Mouse (Mus musculus) intestine, postnatal 0 days (tissue): ENCODE measurements around the gene Ap3m1. TPM values are rescaled to one million over a fixed set of nuclear protein-coding genes. Genes with fewer than 3 reads are reported as not detected.
A peak's percentile ranks its signal among the peaks of the same experiment; 100 is the strongest.

Source experiments
- ATAC-seq: fragments of 200-750 bp; cut with Nextera tagmentation; 2 replicates; pipeline ENCODE4 v1.8.0; 2017; ENCODE audit warnings: mild to moderate bottlenecking, moderate TSS enrichment, moderate library complexity
- H3K27ac ChIP-seq: fragments of 300-500 bp; sonication (generic); 2 replicates; pipeline ENCODE4 v1.5.1; 2014; ENCODE audit warnings: mild to moderate bottlenecking, low read depth, low read length, moderate library complexity
- H3K27me3 ChIP-seq: fragments of 300-500 bp; sonication (generic); replicated peaks from 2 replicates; pipeline ENCODE4 v1.6.1; 2014; ENCODE audit warnings: low read length, mixed read lengths; ENCODE audit not compliant: control insufficient read depth, insufficient read depth
- H3K36me3 ChIP-seq: fragments of 300-500 bp; sonication (generic); 2 replicates; pipeline ENCODE4 v1.6.1; 2014; ENCODE audit warnings: mild to moderate bottlenecking, moderate library complexity; ENCODE audit not compliant: control insufficient read depth, insufficient read depth
- H3K4me1 ChIP-seq: fragments of 300-500 bp; sonication (generic); replicated peaks from 2 replicates; pipeline ENCODE4 v1.6.1; 2014; ENCODE audit warnings: antibody characterized with exemption, low read length, mixed read lengths; ENCODE audit not compliant: control insufficient read depth, insufficient read depth
- H3K4me2 ChIP-seq: fragments of 300-500 bp; sonication (generic); replicated peaks from 2 replicates; pipeline ENCODE4 v1.6.1; 2014; ENCODE audit warnings: low read depth, mild to moderate bottlenecking, moderate library complexity
- H3K4me3 ChIP-seq: fragments of 300-500 bp; sonication (generic); 2 replicates; pipeline ENCODE4 v1.5.1; 2014; ENCODE audit warnings: low read depth, low read length
- H3K9ac ChIP-seq: fragments of 300-500 bp; sonication (generic); 2 replicates; pipeline ENCODE4 v1.6.1; 2014; ENCODE audit warnings: mild to moderate bottlenecking, low read depth, low read length
- H3K9me3 ChIP-seq: fragments of 300-500 bp; sonication (generic); 2 replicates; pipeline ENCODE4 v1.6.1; 2016; ENCODE audit warnings: mixed run types; ENCODE audit not compliant: control insufficient read depth
- CTCF ChIP-seq: sonication (generic); IDR thresholded peaks from 2 replicates; pipeline ENCODE4 v1.5.1; 2016; ENCODE audit warnings: low read depth, mild to moderate bottlenecking, control low read depth, antibody characterized with exemption, moderate library complexity
- WGBS: fragments of 180-500 bp; shearing (Covaris S2); extraction: QIAGEN DNeasy Blood & Tissue Kit; methylation state at CpG from one replicate; pipeline ENCODE4 v1.1.7; 2014; 5-methylcytosine and 5-hydroxymethylcytosine counted together
- polyA plus RNA-seq: library from polyadenylated mRNA; unstranded; fragments of >200 nt; fragmentation: Nextera tagmentation; extraction: Ambion mirVana; gene quantifications from 2 replicates; pipeline ENCODE4 v1.2.1, GENCODE M21; 2015

The Ap3m1 gene
- polyA plus RNA-seq, 1 experiment from 2014 or later, result 58.8 TPM

GRCm38 (mm10) chr14:21031783-21032511, 20.4 kb downstream of the Ap3m1 start:
- Histone ChIP-seq H3K4me1 (no peaks in the 10 kb centered on the region), H3K36me3 (peaks cover 80% of the 10 kb centered on the region), H3K9ac (no peak overlapping the region), H3K4me3 (no peak overlapping the region), H3K27me3 (no peaks in the 10 kb centered on the region), H3K27ac (peak overlapping the region; percentile 12; the same call in 1 of the 2 replicates), H3K4me2 (no peak overlapping the region), H3K9me3 (no peaks in the 10 kb centered on the region)
- WGBS, result 67% methylated on average over 6 of the region's 6 CpGs
- ATAC-seq, result peak; percentile 81
- no peak for TF ChIP-seq CTCF

- Histone ChIP-seq H3K9ac (no peak overlapping the region), H3K27me3 (no peaks in the 10 kb centered on the region), H3K4me2 (no peak overlapping the region), H3K27ac (no peak overlapping the region), H3K36me3 (peaks cover 78% of the 10 kb centered on the region), H3K9me3 (no peaks in the 10 kb centered on the region), H3K4me1 (no peaks in the 10 kb centered on the region), H3K4me3 (no peak overlapping the region)
- TF ChIP-seq CTCF, result no peak
- no peak for ATAC-seq
- WGBS, result 89% methylated on average over 11 of the region's 11 CpGs
These were observed 23.2 kb downstream of the Ap3m1 start for GRCm38 (mm10) chr14:21029025-21029659.

GRCm38 (mm10) chr14:21027542-21027941, 24.8 kb downstream of the Ap3m1 start:
- no peaks in the 10 kb centered on the region for H3K27me3 ChIP-seq
- no peak overlapping the region for H3K4me3 ChIP-seq
- TF ChIP-seq CTCF, result no peak
- no peak overlapping the region for H3K9ac ChIP-seq
- peaks cover 79% of the 10 kb centered on the region for H3K36me3 ChIP-seq
- ATAC-seq, result no peak
- no peak overlapping the region for H3K4me2 ChIP-seq
- H3K4me1 ChIP-seq, result no peaks in the 10 kb centered on the region
- no peaks in the 10 kb centered on the region for H3K9me3 ChIP-seq
- no peak overlapping the region for H3K27ac ChIP-seq

- peaks cover 75% of the 10 kb centered on the region for H3K36me3 ChIP-seq
- ATAC-seq, result no peak
These were observed 31.9 kb downstream of the Ap3m1 start for GRCm38 (mm10) chr14:21020435-21020834.

GRCm38 (mm10) chr14:21018977-21019376, 33.3 kb downstream of the Ap3m1 start:
- no peak overlapping the region for H3K9ac ChIP-seq
- no peaks in the 10 kb centered on the region for H3K27me3 ChIP-seq
- peaks cover 73% of the 10 kb centered on the region for H3K36me3 ChIP-seq
- TF ChIP-seq CTCF, result peak; percentile 68
- H3K4me1 ChIP-seq, result no peaks in the 10 kb centered on the region
- H3K9me3 ChIP-seq, result no peaks in the 10 kb centered on the region
- no peak overlapping the region for H3K27ac ChIP-seq
- no peak overlapping the region for H3K4me2 ChIP-seq
- H3K4me3 ChIP-seq, result no peak overlapping the region
- 62% methylated on average over 3 of the region's 3 CpGs for WGBS
- no peak for ATAC-seq

More at GRCm38 (mm10) chr14:21020435-21020834, 31.9 kb downstream of the Ap3m1 start:
- H3K27me3 ChIP-seq, result no peaks in the 10 kb centered on the region
- no peak overlapping the region for H3K9ac ChIP-seq
- H3K4me1 ChIP-seq, result no peaks in the 10 kb centered on the region
- H3K4me3 ChIP-seq, result no peak overlapping the region
- 89% methylated on average over 8 of the region's 8 CpGs for WGBS
- no peak overlapping the region for H3K27ac ChIP-seq
- H3K9me3 ChIP-seq, result no peaks in the 10 kb centered on the region
- H3K4me2 ChIP-seq, result no peak overlapping the region
- no peak for TF ChIP-seq CTCF

- no peak overlapping the region for H3K9ac ChIP-seq
- no peak overlapping the region for H3K4me3 ChIP-seq
- no peak overlapping the region for H3K27ac ChIP-seq
- no peak for ATAC-seq
- no peak overlapping the region for H3K4me2 ChIP-seq
- WGBS, result 89% methylated on average over 5 of the region's 5 CpGs
- H3K9me3 ChIP-seq, result no peaks in the 10 kb centered on the region
- no peaks in the 10 kb centered on the region for H3K4me1 ChIP-seq
- no peak for TF ChIP-seq CTCF
- H3K36me3 ChIP-seq, result peaks cover 71% of the 10 kb centered on the region
- H3K27me3 ChIP-seq, result no peaks in the 10 kb centered on the region
These were observed 34.4 kb downstream of the Ap3m1 start for GRCm38 (mm10) chr14:21017871-21018270.
